Mouse (Mus musculus): ENCODE results near the gene Syne1. TPM values are rescaled to one million over a fixed set of nuclear protein-coding genes. Genes with fewer than 3 reads are reported as not detected.

Gene Syne1
- polyA plus RNA-seq, 1 experiment from 2014 or later, result 4.4 TPM

DNA sequence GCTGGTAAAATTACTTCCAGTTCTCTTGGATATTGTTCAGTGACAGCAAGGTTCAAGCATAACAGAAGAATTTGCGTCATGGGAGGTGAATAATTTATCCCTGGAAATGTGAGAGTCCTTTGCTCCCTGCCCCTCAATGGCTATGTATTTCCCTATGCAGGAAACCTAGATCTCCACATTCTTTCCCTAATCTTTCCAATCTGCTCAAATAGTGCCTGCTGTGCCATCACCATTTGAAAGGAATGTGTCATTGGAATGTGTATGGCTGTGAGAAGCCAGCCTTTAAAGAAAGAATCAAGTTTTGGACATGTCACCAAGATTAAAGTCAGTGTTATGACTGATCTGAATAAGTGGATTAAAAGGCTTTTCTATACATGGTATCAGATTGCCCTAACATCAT lies 335.3 kb downstream of the Syne1 start:
- H3K4me2 ChIP-seq, result no peak overlapping the region
- no peak for ATAC-seq
- no peaks in the 10 kb centered on the region for H3K27me3 ChIP-seq (replicated peaks)
- no peak overlapping the region for H3K27ac ChIP-seq
- H3K4me1 ChIP-seq, result 0 out of 2 replicates have a peak, but pooled peaks cover 2% of the 10 kb centered on the region
- WGBS (ENCODE audit: insufficient replicate concordance), result 59% methylated on average over 1 of the region's 1 CpGs
- no peaks in the 10 kb centered on the region for H3K9me3 ChIP-seq (replicated peaks)
- H3K36me3 ChIP-seq, result no peaks in the 10 kb centered on the region
- H3K4me3 ChIP-seq, result no peak overlapping the region
- H3K9ac ChIP-seq, result no peak overlapping the region

DNA sequence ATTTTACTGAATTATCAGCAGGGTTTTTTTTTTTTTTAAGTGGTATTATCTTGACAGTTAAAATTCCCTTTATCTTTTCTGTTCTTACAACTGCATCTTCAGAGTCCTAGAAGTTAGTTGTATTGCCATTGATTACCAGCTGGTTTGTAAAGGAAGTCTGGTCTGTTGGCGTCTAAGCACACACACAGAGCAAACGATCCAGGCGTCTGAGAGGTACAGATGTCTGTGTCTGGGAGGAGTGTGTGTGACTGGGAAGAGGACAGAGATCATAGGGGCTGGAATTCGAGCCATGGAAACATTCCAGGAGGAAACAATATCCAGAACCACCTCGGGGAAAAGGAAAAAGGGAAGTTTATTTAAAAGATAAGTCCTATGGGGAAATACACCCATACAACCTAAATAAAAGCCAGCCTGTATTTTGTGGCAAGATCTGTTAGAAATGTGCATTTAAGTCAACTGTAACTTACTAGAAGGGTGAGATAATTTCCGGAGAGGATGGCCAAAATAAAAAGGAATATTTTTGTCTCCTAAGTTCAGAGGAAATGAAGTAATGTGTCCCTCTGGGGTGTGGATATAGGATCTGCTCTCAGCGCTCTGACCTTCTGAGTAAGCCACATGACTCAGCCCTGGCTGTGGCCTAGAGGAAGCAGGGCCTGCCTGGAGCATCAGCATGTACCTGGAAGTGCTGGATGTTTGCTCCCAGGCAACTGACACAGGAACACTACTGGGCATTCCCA lies 343.2 kb downstream of the Syne1 start:
- Histone ChIP-seq H3K36me3 (no peaks in the 10 kb centered on the region), H3K27me3 (replicated peaks) (no peaks in the 10 kb centered on the region), H3K4me1 (peaks cover 62% of the 10 kb centered on the region), H3K9ac (peak overlapping the region; percentile 50), H3K27ac (peak overlapping the region; percentile 87), H3K4me2 (0 out of 2 replicates have a peak overlapping the region, but pooled peaks have one; percentile 20), H3K4me3 (no peak overlapping the region), H3K9me3 (replicated peaks) (no peaks in the 10 kb centered on the region)
- peak; percentile 53 for ATAC-seq
- WGBS (ENCODE audit: insufficient replicate concordance), result 7% methylated on average over 7 of the region's 7 CpGs

GRCm38 (mm10) chr10:5205977-5206376 lies 345.3 kb downstream of the Syne1 start:
- H3K27ac ChIP-seq, result peak overlapping the region; percentile 89
- peak overlapping the region; percentile 54 for H3K9ac ChIP-seq
- WGBS (ENCODE audit: insufficient replicate concordance), result 21% methylated on average over 3 of the region's 3 CpGs
- H3K4me1 ChIP-seq, result peaks cover 69% of the 10 kb centered on the region
- ATAC-seq, result peak; percentile 93
- peak overlapping the region; percentile 57 for H3K4me2 ChIP-seq
- no peaks in the 10 kb centered on the region for H3K27me3 ChIP-seq (replicated peaks)
- no peaks in the 10 kb centered on the region for H3K36me3 ChIP-seq
- no peaks in the 10 kb centered on the region for H3K9me3 ChIP-seq (replicated peaks)
- peak overlapping the region; percentile 8; the same call in 1 of the 2 replicates for H3K4me3 ChIP-seq

- peak; percentile 66 for ATAC-seq
- Histone ChIP-seq H3K36me3 (no peaks in the 10 kb centered on the region), H3K4me1 (peaks cover 69% of the 10 kb centered on the region), H3K4me2 (peak overlapping the region; percentile 57), H3K4me3 (peak overlapping the region; percentile 8; the same call in 1 of the 2 replicates), H3K27me3 (replicated peaks) (no peaks in the 10 kb centered on the region), H3K27ac (peak overlapping the region; percentile 89), H3K9ac (peak overlapping the region; percentile 50), H3K9me3 (replicated peaks) (no peaks in the 10 kb centered on the region)
- WGBS (ENCODE audit: insufficient replicate concordance), result 38% methylated on average over 5 of the region's 5 CpGs
These were observed 345.7 kb downstream of the Syne1 start for GRCm38 (mm10) chr10:5205570-5205969.

GRCm38 (mm10) chr10:5203837-5204236 lies 347.4 kb downstream of the Syne1 start:
- no peak overlapping the region for H3K27ac ChIP-seq
- H3K4me3 ChIP-seq, result no peak overlapping the region
- H3K9ac ChIP-seq, result no peak overlapping the region
- H3K4me1 ChIP-seq, result peaks cover 57% of the 10 kb centered on the region
- no peaks in the 10 kb centered on the region for H3K9me3 ChIP-seq (replicated peaks)
- 68% methylated on average over 10 of the region's 10 CpGs for WGBS (ENCODE audit: insufficient replicate concordance)
- ATAC-seq, result no peak
- H3K4me2 ChIP-seq, result no peak overlapping the region
- no peaks in the 10 kb centered on the region for H3K27me3 ChIP-seq (replicated peaks)
- H3K36me3 ChIP-seq, result no peaks in the 10 kb centered on the region

- Histone ChIP-seq H3K27ac (no peak overlapping the region), H3K36me3 (no peaks in the 10 kb centered on the region), H3K9ac (no peak overlapping the region), H3K4me1 (peaks cover 27% of the 10 kb centered on the region), H3K27me3 (replicated peaks) (no peaks in the 10 kb centered on the region), H3K9me3 (replicated peaks) (no peaks in the 10 kb centered on the region), H3K4me3 (no peak overlapping the region), H3K4me2 (no peak overlapping the region)
- 59% methylated on average over 2 of the region's 2 CpGs for WGBS (ENCODE audit: insufficient replicate concordance)
- ATAC-seq, result no peak
These were observed 353.9 kb downstream of the Syne1 start for GRCm38 (mm10) chr10:5197356-5197755.

- no peak overlapping the region for H3K4me3 ChIP-seq
- no peak for ATAC-seq
- no peaks in the 10 kb centered on the region for H3K36me3 ChIP-seq
- H3K4me1 ChIP-seq, result peaks cover 27% of the 10 kb centered on the region
- no peaks in the 10 kb centered on the region for H3K9me3 ChIP-seq (replicated peaks)
- H3K27ac ChIP-seq, result no peak overlapping the region
- 79% methylated on average over 5 of the region's 5 CpGs for WGBS (ENCODE audit: insufficient replicate concordance)
- no peak overlapping the region for H3K9ac ChIP-seq
- no peak overlapping the region for H3K4me2 ChIP-seq
- no peaks in the 10 kb centered on the region for H3K27me3 ChIP-seq (replicated peaks)
These were observed 355.0 kb downstream of the Syne1 start for GRCm38 (mm10) chr10:5196267-5196666.

GRCm38 (mm10) chr10:5195288-5195687 lies 356.0 kb downstream of the Syne1 start:
- peak overlapping the region; percentile 81 for H3K4me2 ChIP-seq
- no peaks in the 10 kb centered on the region for H3K27me3 ChIP-seq (replicated peaks)
- peak overlapping the region; percentile 64 for H3K4me3 ChIP-seq
- H3K27ac ChIP-seq, result no peak overlapping the region
- 51% methylated on average over 5 of the region's 5 CpGs for WGBS (ENCODE audit: insufficient replicate concordance)
- H3K9me3 ChIP-seq (replicated peaks), result no peaks in the 10 kb centered on the region
- no peak for ATAC-seq
- H3K4me1 ChIP-seq, result peaks cover 27% of the 10 kb centered on the region
- H3K36me3 ChIP-seq, result peaks cover 3% of the 10 kb centered on the region; the same call in 1 of the 2 replicates
- H3K9ac ChIP-seq, result peak overlapping the region; percentile 70; the same call in 1 of the 2 replicates

- Histone ChIP-seq H3K4me1 (peaks cover 27% of the 10 kb centered on the region), H3K4me2 (peak overlapping the region; percentile 81), H3K9ac (peak overlapping the region; percentile 70), H3K9me3 (replicated peaks) (no peaks in the 10 kb centered on the region), H3K27me3 (replicated peaks) (no peaks in the 10 kb centered on the region), H3K4me3 (peak overlapping the region; percentile 64), H3K27ac (peak overlapping the region; percentile 84), H3K36me3 (peaks cover 3% of the 10 kb centered on the region; the same call in 1 of the 2 replicates)
- WGBS (ENCODE audit: insufficient replicate concordance), result 1% methylated on average over 13 of the region's 13 CpGs
- ATAC-seq, result peak; percentile 97
These were observed 356.5 kb downstream of the Syne1 start for GRCm38 (mm10) chr10:5194671-5195234.

DNA sequence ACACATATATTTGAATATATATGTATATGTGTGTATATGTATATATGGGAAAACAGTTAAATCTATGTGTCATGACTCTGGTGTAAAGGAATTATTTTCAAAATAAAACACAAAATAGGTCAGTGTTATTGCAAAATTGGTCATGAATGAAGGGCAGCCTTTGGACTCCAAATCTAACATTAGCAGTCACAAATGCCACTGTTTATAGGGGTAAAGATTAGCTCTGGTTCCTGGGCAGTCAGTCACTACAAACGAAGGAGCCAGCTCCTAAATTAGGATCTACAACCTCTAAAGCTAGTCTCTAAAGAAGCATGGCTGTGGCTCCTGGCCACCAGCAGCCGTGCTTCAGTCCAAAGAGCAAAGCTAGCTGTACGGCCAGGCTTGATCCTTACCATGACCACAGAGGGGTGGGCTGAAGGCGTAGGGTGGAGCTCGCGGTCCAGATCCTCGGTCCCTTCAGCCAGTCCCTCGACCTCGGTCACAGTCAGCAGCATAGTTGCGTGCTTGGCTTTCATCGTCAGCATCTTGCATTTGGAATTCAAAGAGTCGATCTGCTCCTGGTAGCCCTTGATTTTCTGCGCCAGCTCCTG lies 357.1 kb downstream of the Syne1 start:
- peak overlapping the region; percentile 70 for H3K9ac ChIP-seq
- peak; percentile 87 for ATAC-seq
- H3K36me3 ChIP-seq, result peaks cover 7% of the 10 kb centered on the region; the same call in 1 of the 2 replicates
- peak overlapping the region; percentile 81 for H3K4me2 ChIP-seq
- H3K4me1 ChIP-seq, result peaks cover 27% of the 10 kb centered on the region
- 1% methylated on average over 13 of the region's 13 CpGs for WGBS (ENCODE audit: insufficient replicate concordance)
- H3K27me3 ChIP-seq (replicated peaks), result no peaks in the 10 kb centered on the region
- H3K4me3 ChIP-seq, result peak overlapping the region; percentile 64
- H3K9me3 ChIP-seq (replicated peaks), result no peaks in the 10 kb centered on the region
- H3K27ac ChIP-seq, result peak overlapping the region; percentile 84

- Histone ChIP-seq H3K4me1 (peaks cover 27% of the 10 kb centered on the region), H3K9me3 (replicated peaks) (no peaks in the 10 kb centered on the region), H3K4me3 (no peak overlapping the region), H3K27me3 (replicated peaks) (no peaks in the 10 kb centered on the region), H3K9ac (no peak overlapping the region), H3K27ac (no peak overlapping the region), H3K36me3 (peaks cover 12% of the 10 kb centered on the region; the same call in 1 of the 2 replicates), H3K4me2 (no peak overlapping the region)
- no peak for ATAC-seq
- WGBS (ENCODE audit: insufficient replicate concordance), result 71% methylated on average over 9 of the region's 9 CpGs
These were observed 358.3 kb downstream of the Syne1 start for GRCm38 (mm10) chr10:5192861-5193490.

All from liver, embryonic 12.5 days (tissue).